Mouse (Mus musculus) ES-Bruce4 (cell line): Measurements from ENCODE around the gene Kng1.

Experiments used
- CTCF ChIP-seq: IDR thresholded peaks from one replicate; pipeline ENCODE4 v1.8.1; 2011; ENCODE audit warnings: low read depth, low read length
- POLR2A ChIP-seq: IDR thresholded peaks from one replicate; pipeline ENCODE4 v1.8.1; 2011; ENCODE audit warnings: low read length; ENCODE audit not compliant: insufficient read depth

DNA sequence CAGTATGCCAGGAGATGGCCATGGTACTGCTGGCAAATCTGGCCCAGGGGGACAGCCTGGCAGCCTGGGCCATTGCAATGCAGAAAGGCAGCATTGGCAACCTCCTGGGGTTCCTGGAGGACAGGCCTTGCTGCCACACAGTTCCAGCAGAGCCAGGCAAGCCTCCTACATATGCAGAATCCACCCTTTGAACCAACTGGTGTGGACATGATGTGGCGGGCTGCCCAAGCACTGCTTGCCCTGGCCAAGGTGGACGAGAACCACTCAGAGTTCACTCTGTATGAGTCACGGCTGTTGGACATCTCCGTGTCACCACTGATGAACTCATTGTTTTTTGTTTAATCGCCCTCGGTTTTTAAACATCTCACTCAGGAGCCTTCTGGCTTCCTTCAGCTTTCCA lies 36.5 kb downstream of the Kng1 start:
- TF ChIP-seq CTCF (no peak), POLR2A (no peak)
